8 mouse cellular contexts compared by ENCODE assay signal in the genomic region with DNA sequence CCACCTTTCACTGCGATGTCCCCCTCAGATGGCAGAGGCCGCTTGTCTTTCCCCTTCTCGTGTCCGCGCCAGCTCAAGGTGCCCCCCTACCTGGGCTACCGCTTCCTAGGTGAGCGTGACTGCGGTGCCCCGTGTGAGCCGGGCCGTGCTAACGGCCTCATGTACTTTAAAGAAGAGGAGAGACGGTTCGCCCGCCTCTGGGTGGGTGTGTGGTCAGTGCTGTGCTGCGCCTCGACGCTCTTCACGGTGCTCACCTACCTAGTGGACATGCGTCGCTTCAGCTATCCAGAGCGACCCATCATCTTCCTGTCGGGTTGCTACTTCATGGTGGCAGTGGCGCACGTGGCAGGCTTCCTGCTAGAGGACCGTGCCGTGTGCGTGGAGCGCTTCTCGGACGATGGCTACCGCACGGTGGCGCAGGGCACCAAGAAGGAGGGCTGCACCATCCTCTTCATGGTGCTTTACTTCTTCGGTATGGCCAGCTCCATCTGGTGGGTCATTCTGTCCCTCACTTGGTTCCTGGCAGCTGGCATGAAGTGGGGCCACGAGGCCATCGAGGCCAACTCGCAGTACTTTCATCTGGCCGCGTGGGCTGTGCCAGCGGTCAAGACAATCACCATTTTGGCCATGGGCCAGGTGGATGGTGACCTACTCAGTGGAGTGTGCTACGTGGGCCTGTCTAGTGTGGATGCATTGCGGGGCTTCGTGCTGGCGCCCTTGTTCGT. TPM values are rescaled to one million over a fixed set of nuclear protein-coding genes. Genes with fewer than 3 reads are reported as not detected.
DNase-seq lines count a peak whose midpoint lies in the region; ATAC-seq and TF ChIP-seq lines count a peak whose summit lies in the region.

No protein-coding gene starts in this region.

- H3K4me2 ChIP-seq in intestine, postnatal 0 days (replicated peaks; ENCODE audit: low read depth): peak overlapping the region; percentile 97
- H3K4me2 ChIP-seq in limb, embryonic 13.5 days (replicated peaks): peak overlapping the region; percentile 99
- peak overlapping the region; percentile 99 for H3K4me2 ChIP-seq in midbrain, embryonic 13.5 days (replicated peaks)

- DNase-seq in ZHBTc4 (ENCODE audit: low read depth, low spot score): peak; percentile 61
- peak; percentile 88 to 91 for DNase-seq in cerebellum, postnatal 36 days
- DNase-seq in gastrocnemius, postnatal 25 days: peak; percentile 77
- DNase-seq in spleen, postnatal 14 days (ENCODE audit: low spot score in 2 of 2): peak; percentile 15

- H3K9me3 ChIP-seq in intestine, postnatal 0 days (ENCODE audit: control insufficient read depth): no peaks in the 10 kb centered on the region
- H3K9me3 ChIP-seq in limb, embryonic 13.5 days: no peaks in the 10 kb centered on the region
- H3K9me3 ChIP-seq in midbrain, embryonic 13.5 days: no peaks in the 10 kb centered on the region

- peak; percentile 95 for TF ChIP-seq CTCF in intestine, postnatal 0 days (IDR thresholded peaks at IDR 0.05; ENCODE audit: low read depth)

- ATAC-seq in intestine, postnatal 0 days: no peak
- peak; percentile 22 for ATAC-seq in limb, embryonic 13.5 days (ENCODE audit: low FRiP score, low read depth)
- ATAC-seq in midbrain, embryonic 13.5 days: peak; percentile 68
- ATAC-seq in activated CD4-positive, CD25-positive, alpha-beta regulatory T cell, adult 4 months: no peak

- peaks cover 11% of the 10 kb centered on the region for H3K4me1 ChIP-seq in intestine, postnatal 0 days (replicated peaks; ENCODE audit: control insufficient read depth, insufficient read depth, low read length)
- peaks cover 62% of the 10 kb centered on the region for H3K4me1 ChIP-seq in limb, embryonic 13.5 days
- H3K4me1 ChIP-seq in midbrain, embryonic 13.5 days (replicated peaks): peaks cover 67% of the 10 kb centered on the region

- H3K36me3 ChIP-seq in intestine, postnatal 0 days (ENCODE audit: control insufficient read depth, insufficient read depth): no peaks in the 10 kb centered on the region; the same call in 1 of the 2 replicates
- peaks cover 13% of the 10 kb centered on the region for H3K36me3 ChIP-seq in limb, embryonic 13.5 days
- no peaks in the 10 kb centered on the region for H3K36me3 ChIP-seq in midbrain, embryonic 13.5 days

- 3% methylated on average over 46 of the region's 46 CpGs for WGBS in intestine, postnatal 0 days
- WGBS in limb, embryonic 13.5 days: 2% methylated on average over 46 of the region's 46 CpGs
- under 1% methylated on average over 46 of the region's 46 CpGs for WGBS in midbrain, embryonic 13.5 days

- H3K9ac ChIP-seq in intestine, postnatal 0 days (ENCODE audit: low read depth, low read length): peak overlapping the region; percentile 60
- H3K9ac ChIP-seq in limb, embryonic 13.5 days: peak overlapping the region; percentile 98
- peak overlapping the region; percentile 76 for H3K9ac ChIP-seq in midbrain, embryonic 13.5 days (replicated peaks)

- no peak overlapping the region; the same call in 1 of the 2 replicates for H3K27ac ChIP-seq in intestine, postnatal 0 days (ENCODE audit: low read depth, low read length)
- peak overlapping the region; percentile 98; the same call in 1 of the 2 replicates for H3K27ac ChIP-seq in limb, embryonic 13.5 days
- H3K27ac ChIP-seq in midbrain, embryonic 13.5 days: no peak overlapping the region

- H3K27me3 ChIP-seq in intestine, postnatal 0 days (replicated peaks; ENCODE audit: control insufficient read depth, insufficient read depth, low read length): no peaks in the 10 kb centered on the region
- no peaks in the 10 kb centered on the region for H3K27me3 ChIP-seq in limb, embryonic 13.5 days
- H3K27me3 ChIP-seq in midbrain, embryonic 13.5 days: peaks cover 34% of the 10 kb centered on the region

- peak overlapping the region; percentile 61 for H3K4me3 ChIP-seq in intestine, postnatal 0 days (ENCODE audit: low read depth, low read length)
- H3K4me3 ChIP-seq in limb, embryonic 13.5 days: peak overlapping the region; percentile 93
- peak overlapping the region; percentile 62 for H3K4me3 ChIP-seq in midbrain, embryonic 13.5 days (replicated peaks)

RNA-seq across cellular contexts. Expression of a gene that starts 1.5 kb away (rescaled TPM):
- 10 to 100 TPM; 17.3 to 24.8 TPM for total RNA-seq in gastrocnemius, postnatal 25 days (2021)
- 2.6 and 3.0 TPM in 2 replicates for polyA plus RNA-seq in intestine, postnatal 0 days (2015; fragmentation: Nextera tagmentation; extraction: Ambion mirVana)
- polyA plus RNA-seq in limb, embryonic 13.5 days (2015; fragmentation: Nextera tagmentation; extraction: Ambion mirVana): 12.8 and 13.4 TPM in 2 replicates
- polyA plus RNA-seq in midbrain, embryonic 13.5 days (2015; fragmentation: Nextera tagmentation; extraction: Ambion mirVana): 2.7 and 4.0 TPM in 2 replicates
- not detected for polyA plus RNA-seq in activated CD4-positive, CD25-positive, alpha-beta regulatory T cell, adult 4 months (2017; shearing (Covaris generic))

RNA-seq across cellular contexts. Expression of a gene that starts 32.4 kb away (rescaled TPM):
- under 1 TPM; 0.21 to 0.23 TPM for total RNA-seq in gastrocnemius, postnatal 25 days (2021)
- 0.33 and 0.72 TPM in 2 replicates for polyA plus RNA-seq in intestine, postnatal 0 days (2015; fragmentation: Nextera tagmentation; extraction: Ambion mirVana)
- polyA plus RNA-seq in limb, embryonic 13.5 days (2015; fragmentation: Nextera tagmentation; extraction: Ambion mirVana): 0.45 and 1.4 TPM in 2 replicates
- polyA plus RNA-seq in midbrain, embryonic 13.5 days (2015; fragmentation: Nextera tagmentation; extraction: Ambion mirVana): 7.2 and 8.8 TPM in 2 replicates
- polyA plus RNA-seq in activated CD4-positive, CD25-positive, alpha-beta regulatory T cell, adult 4 months (2017; shearing (Covaris generic)): not detected

Comparison
In these comparisons a context has a peak if more than half of its experiments do, and no peak if none do; other contexts are left out.
1. DNase-seq: peak in every context shown above with its lines; median percentile 90 in cerebellum, postnatal 36 days; 77 in gastrocnemius, postnatal 25 days; 61 in ZHBTc4; 15 in spleen, postnatal 14 days.
2. ATAC-seq: peak in limb, embryonic 13.5 days (single experiment) and midbrain, embryonic 13.5 days (single experiment); none in intestine, postnatal 0 days (single experiment) and activated CD4-positive, CD25-positive, alpha-beta regulatory T cell, adult 4 months (single experiment).
3. Peak in every context shown above with its lines, with median percentiles within 50 percentile points of each other: H3K4me2 ChIP-seq, H3K4me3 ChIP-seq and H3K9ac ChIP-seq.